28 mouse cellular contexts compared by ENCODE assay signal in the genomic region with DNA sequence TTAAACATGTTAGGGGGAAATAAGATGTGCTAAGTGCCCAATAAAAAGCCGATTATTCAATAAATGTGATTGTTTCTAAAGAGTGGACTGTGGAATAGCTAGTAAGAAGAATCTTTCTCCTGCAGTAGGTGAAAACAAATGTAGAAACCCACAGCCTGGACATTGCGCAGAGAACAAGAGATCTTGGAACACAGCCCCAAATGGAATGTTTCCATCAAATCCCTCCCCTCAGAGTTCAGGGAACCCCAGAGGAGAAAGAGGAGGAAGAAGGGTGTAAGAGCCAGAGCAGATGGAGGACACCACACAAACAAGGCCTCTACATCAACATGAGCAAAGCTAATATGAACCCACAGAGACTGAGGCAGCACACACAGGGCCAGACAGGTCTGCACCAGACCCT. TPM values are rescaled to one million over a fixed set of nuclear protein-coding genes. Genes with fewer than 3 reads are reported as not detected.
"Had no signal": no experiment of that assay in that cellular context is flagged by ENCODE, and none has a peak within 500 bp of the region (broad histone marks: within the 10 kb centered on the region; RNA-seq: fewer than 3 reads in every experiment).

No protein-coding gene starts in this region.

- H3K4me2 ChIP-seq: forebrain, embryonic 15.5 days; heart, embryonic 13.5 days; heart, embryonic 15.5 days; hindbrain, embryonic 13.5 days; hindbrain, embryonic 15.5 days; limb, embryonic 12.5 days; liver, embryonic 11.5 days; liver, embryonic 13.5 days; liver, embryonic 15.5 days had no signal

- ATAC-seq: forebrain, embryonic 15.5 days; hindbrain, postnatal 0 days; intestine, embryonic 16.5 days; liver, postnatal 0 days had no signal

- DNase-seq: gastrocnemius, postnatal 25 days; heart, adult 2 months; heart, postnatal 14 days; heart, postnatal 36 days; kidney, adult 11 months; kidney, adult 2 months; kidney, adult 9 months; kidney, postnatal 10 days; kidney, postnatal 36 days; layer of hippocampus, adult 9-11 months; layer of hippocampus, postnatal 36 days; left cerebral cortex, postnatal 4 days; liver; liver, embryonic 13.5 days; liver, postnatal 0 days had no signal

- H3K9me3 ChIP-seq: forebrain, embryonic 15.5 days; heart, embryonic 10.5 days; hindbrain, embryonic 15.5 days; liver, embryonic 15.5 days had no signal

- H3K27ac ChIP-seq: forebrain, embryonic 15.5 days; heart, embryonic 10.5 days; heart, embryonic 13.5 days; heart, embryonic 15.5 days; hindbrain, embryonic 13.5 days; hindbrain, embryonic 15.5 days; hindbrain, postnatal 0 days; limb, embryonic 12.5 days; liver, embryonic 13.5 days; liver, embryonic 15.5 days had no signal

- H3K9ac ChIP-seq: forebrain, embryonic 15.5 days; forebrain, postnatal 0 days; heart, embryonic 13.5 days; heart, embryonic 15.5 days; hindbrain, embryonic 13.5 days; hindbrain, embryonic 15.5 days; limb, embryonic 12.5 days; liver, embryonic 13.5 days; liver, embryonic 15.5 days; liver, postnatal 0 days had no signal

- H3K4me3 ChIP-seq: forebrain, embryonic 15.5 days; heart, adult 2 months; heart, embryonic 10.5 days; heart, embryonic 13.5 days; heart, embryonic 15.5 days; hindbrain, embryonic 13.5 days; hindbrain, embryonic 15.5 days; limb, embryonic 12.5 days; liver, embryonic 13.5 days; liver, embryonic 15.5 days had no signal

- H3K4me1 ChIP-seq: forebrain, embryonic 15.5 days; hindbrain, embryonic 13.5 days; hindbrain, embryonic 15.5 days; limb, embryonic 12.5 days; liver, embryonic 13.5 days; liver, embryonic 15.5 days had no signal

- H3K36me3 ChIP-seq: forebrain, embryonic 15.5 days; hindbrain, embryonic 13.5 days; hindbrain, embryonic 15.5 days; limb, embryonic 12.5 days; liver, embryonic 13.5 days; liver, embryonic 15.5 days had no signal

- H3K27me3 ChIP-seq: forebrain, embryonic 15.5 days; heart, embryonic 13.5 days; heart, embryonic 15.5 days; hindbrain, embryonic 13.5 days; hindbrain, embryonic 15.5 days; limb, embryonic 12.5 days; liver, embryonic 13.5 days; liver, embryonic 15.5 days had no signal

RNA-seq across cellular contexts. Expression of gene Abcc9, which starts 32.1 kb away (rescaled TPM):
- total RNA-seq: hematopoietic stem cell, adult 5-6 weeks had no signal
